Mouse (Mus musculus) intestine, embryonic 16.5 days (tissue): ENCODE data around the gene Ccl6. TPM values are rescaled to one million over a fixed set of nuclear protein-coding genes. Genes with fewer than 3 reads are reported as not detected.

Experiments used
- polyA plus RNA-seq: library from polyadenylated mRNA; unstranded; fragments of >200 nt; fragmentation: Nextera tagmentation; extraction: Ambion mirVana; gene quantifications from 2 replicates; pipeline ENCODE4 v1.2.1, GENCODE M21; 2015

Ccl6 gene
- polyA plus RNA-seq, 1 experiment from 2014 or later: 30.3 TPM

Other genes with a start within 250 kb of the Ccl6 start
- gene Rasl10b, start 183.9 kb downstream of the Ccl6 start, polyA plus RNA-seq: 0.39 and 0.50 TPM in 2 replicates
- gene Gas2l2, start 163.6 kb downstream of the Ccl6 start, polyA plus RNA-seq: 0.06 and 0.13 TPM in 2 replicates
- 0.97 and 1.5 TPM in 2 replicates for gene 1700020L24Rik, start 155.4 kb downstream of the Ccl6 start, polyA plus RNA-seq
- 1.3 and 2.0 TPM in 2 replicates for gene Mmp28, start 130.0 kb downstream of the Ccl6 start, polyA plus RNA-seq
- gene Taf15, start 120.0 kb downstream of the Ccl6 start, polyA plus RNA-seq: 8.3 and 10.0 TPM in 2 replicates
- gene Heatr9, start 70.9 kb downstream of the Ccl6 start, polyA plus RNA-seq: not detected in 2 replicates
- 3.5 and 4.8 TPM in 2 replicates for gene Ccl5, start 62.6 kb downstream of the Ccl6 start, polyA plus RNA-seq
- 47.6 and 52.6 TPM in 2 replicates for gene Ccl9, start 14.5 kb downstream of the Ccl6 start, polyA plus RNA-seq
- not detected in 2 replicates for gene Rpl9-ps1, start 52.5 kb upstream of the Ccl6 start, polyA plus RNA-seq
- gene Ccl3, start 56.3 kb upstream of the Ccl6 start, polyA plus RNA-seq: 0.43 and 0.66 TPM in 2 replicates
- 0.37 and 0.64 TPM in 2 replicates for gene Ccl4, start 69.5 kb upstream of the Ccl6 start, polyA plus RNA-seq
- 1.9 and 2.3 TPM in 2 replicates for gene Wfdc17, start 110.9 kb upstream of the Ccl6 start, polyA plus RNA-seq
- 0.38 TPM in 1 of 2 replicates, not detected in the other for gene Wfdc18, start 115.9 kb upstream of the Ccl6 start, polyA plus RNA-seq
- gene Wfdc21, start 153.9 kb upstream of the Ccl6 start, polyA plus RNA-seq: 0.37 and 0.60 TPM in 2 replicates
- 16.3 and 18.1 TPM in 2 replicates for gene Heatr6, start 160.6 kb upstream of the Ccl6 start, polyA plus RNA-seq